Mouse (Mus musculus) cerebellum, postnatal 36 days (tissue): Measurements from ENCODE around the gene Usp29.
"Not testable (repeated sequence)": the region's sequence is repeated elsewhere in the genome, so short reads cannot be mapped to it uniquely, and the experiment has no call there.

ENCODE experiments used
- DNase-seq, 2 experiments: peaks; one replicate each; pipeline ENCODE4 v3.0.0; 2021 to 2022; ENCODE audit warnings: mixed read lengths in 2 of 2

Usp29 gene

GRCm38 (mm10) chr7:6822633-6823032, 92.3 kb downstream of the Usp29 start:
- no peak for DNase-seq

- DNase-seq, result no peak
These were observed 93.3 kb downstream of the Usp29 start for GRCm38 (mm10) chr7:6823673-6824072.

- DNase-seq, result no peak
These were observed 95.7 kb downstream of the Usp29 start for GRCm38 (mm10) chr7:6825966-6826647.

GRCm38 (mm10) chr7:6829148-6829547, 98.8 kb downstream of the Usp29 start:
- no peak for DNase-seq

GRCm38 (mm10) chr7:6834950-6835349, 104.6 kb downstream of the Usp29 start:
- no peak for DNase-seq

- no peak for DNase-seq
These were observed 105.0 kb downstream of the Usp29 start for GRCm38 (mm10) chr7:6835351-6835750.

GRCm38 (mm10) chr7:6837297-6837925, 107.0 kb downstream of the Usp29 start:
- DNase-seq, result no peak

GRCm38 (mm10) chr7:6837926-6838554, 107.7 kb downstream of the Usp29 start:
- no peak for DNase-seq

- DNase-seq, result peak; percentile 66 to 71
These were observed 110.5 kb downstream of the Usp29 start for GRCm38 (mm10) chr7:6840860-6841259.

- no peak for DNase-seq
These were observed 119.1 kb downstream of the Usp29 start for GRCm38 (mm10) chr7:6849495-6849894.

GRCm38 (mm10) chr7:6850321-6850720, 119.9 kb downstream of the Usp29 start:
- DNase-seq, result no peak

GRCm38 (mm10) chr7:6851256-6851655, 120.9 kb downstream of the Usp29 start:
- no peak for DNase-seq

GRCm38 (mm10) chr7:6851717-6852503, 121.5 kb downstream of the Usp29 start:
- DNase-seq, result no peak

- DNase-seq, result no peak
These were observed 125.4 kb downstream of the Usp29 start for GRCm38 (mm10) chr7:6855613-6856405.

GRCm38 (mm10) chr7:6858694-6859270, 128.4 kb downstream of the Usp29 start:
- DNase-seq, result no peak

GRCm38 (mm10) chr7:6860689-6861088, 130.3 kb downstream of the Usp29 start:
- no peak for DNase-seq

GRCm38 (mm10) chr7:6866351-6866750, 136.0 kb downstream of the Usp29 start:
- DNase-seq, result peak; percentile 59 to 69

GRCm38 (mm10) chr7:6868831-6869230, 138.5 kb downstream of the Usp29 start:
- no peak for DNase-seq

- DNase-seq, result no peak
These were observed 139.2 kb downstream of the Usp29 start for GRCm38 (mm10) chr7:6869556-6869955.

GRCm38 (mm10) chr7:6874448-6874847, 144.1 kb downstream of the Usp29 start:
- DNase-seq, result no peak

- DNase-seq, result no peak
These were observed 147.8 kb downstream of the Usp29 start for GRCm38 (mm10) chr7:6878202-6878601.

- DNase-seq, result not testable (repeated sequence)
These were observed 148.5 kb downstream of the Usp29 start for GRCm38 (mm10) chr7:6878849-6879248.
